Mouse (Mus musculus) lung, postnatal 0 days (tissue): ENCODE measurements around the gene Sh3gl2.

Experiments used
- CTCF ChIP-seq: IDR thresholded peaks from 2 replicates; pipeline ENCODE4 v1.5.1; 2016; ENCODE audit warnings: antibody characterized with exemption, mild to moderate bottlenecking
- EP300 ChIP-seq: IDR thresholded peaks from 2 replicates; pipeline ENCODE4 v1.6.1; 2016; ENCODE audit warnings: antibody characterized with exemption, mild to moderate bottlenecking, control low read depth

GRCm38 (mm10) chr4:85513288-85513687, 308.4 kb downstream of the Sh3gl2 start:
- TF ChIP-seq CTCF (no peak), EP300 (peak; percentile 82)
